Mouse (Mus musculus): ENCODE measurements around the gene Poglut1. TPM values are rescaled to one million over a fixed set of nuclear protein-coding genes. Genes with fewer than 3 reads are reported as not detected.

The Poglut1 gene
- 51.4 and 57.3 TPM in 2 replicates for polyA plus RNA-seq (2014; fragmentation: Nextera tagmentation; extraction: Ambion mirVana)

DNA sequence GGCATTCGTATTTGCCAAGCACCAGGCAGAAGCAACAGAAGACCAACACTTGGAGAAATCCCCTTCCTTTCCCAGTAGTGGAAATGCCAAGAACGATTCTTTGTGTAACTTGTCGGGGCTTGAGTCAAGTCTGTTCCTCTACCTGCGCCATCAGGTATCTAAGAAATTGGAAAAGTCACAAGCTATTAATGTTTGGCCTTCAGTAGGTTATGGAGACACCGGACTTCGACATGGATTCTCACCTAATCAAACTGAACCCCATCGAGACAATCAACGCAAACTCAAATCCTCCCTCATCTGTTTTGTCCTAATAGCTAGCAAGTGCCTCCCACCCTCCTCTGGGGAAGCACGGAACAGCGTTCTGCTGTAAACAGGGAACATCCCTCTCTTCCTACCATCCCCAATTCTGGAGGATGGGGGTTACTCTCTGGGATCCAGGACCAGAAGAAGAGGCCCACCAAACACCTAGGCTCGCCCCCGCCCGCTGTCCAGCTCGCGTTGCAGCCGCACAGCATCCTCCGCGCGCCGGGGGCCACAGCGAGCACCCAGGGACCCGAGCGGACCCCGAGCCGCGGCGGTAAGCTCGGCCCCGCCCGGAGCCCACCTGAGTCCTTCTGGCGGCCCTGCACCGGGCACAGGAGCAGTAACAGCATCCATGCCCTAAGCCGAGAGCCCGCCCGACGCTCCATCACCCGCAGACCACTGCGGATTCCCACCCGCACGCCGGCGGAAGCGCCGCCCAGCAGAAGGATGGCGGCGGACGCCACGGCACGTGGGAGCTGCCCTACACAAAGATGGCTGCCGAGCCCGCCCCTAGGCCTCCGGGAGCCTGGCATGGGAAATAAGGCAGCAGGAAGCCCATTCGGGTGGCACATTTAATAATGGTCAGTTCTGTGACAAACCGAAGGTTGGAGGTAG is at the start of gene Poglut1:
Poglut1 (minus strand) TSS at position 780 of the 918 bp plus-strand sequence.
- no peaks in the 10 kb centered on the region; the same call in none of the 2 replicates for H3K27me3 ChIP-seq (replicated peaks; ENCODE audit: control insufficient read depth, insufficient read depth, low read length)
- H3K9ac ChIP-seq (ENCODE audit: low read depth, low read length) = peak within 1 kb of the TSS; percentile 72
- H3K9me3 ChIP-seq (ENCODE audit: control insufficient read depth, low read length) = no peaks in the 10 kb centered on the region
- DNase-seq (ENCODE audit: low spot score) = peak; percentile 89
- ATAC-seq (ENCODE audit: low read depth) = peak; percentile 94
- H3K4me1 ChIP-seq (ENCODE audit: control insufficient read depth, insufficient read depth, low read length) = peaks cover 8% of the 10 kb centered on the region
- peak within 1 kb of the TSS; percentile 74 for H3K4me2 ChIP-seq (ENCODE audit: low read depth, low read length)
- H3K36me3 ChIP-seq (ENCODE audit: control insufficient read depth, insufficient read depth, low read length) = peaks cover 27% of the 10 kb centered on the region
- peak within 1 kb of the TSS; percentile 60 for H3K4me3 ChIP-seq (ENCODE audit: low read depth, low read length)
- 3% methylated on average over 38 of the region's 54 CpGs for WGBS
- H3K27ac ChIP-seq (replicated peaks; ENCODE audit: low read depth, low read length) = peak within 1 kb of the TSS; percentile 46; the same call in 1 of the 2 replicates

DNA sequence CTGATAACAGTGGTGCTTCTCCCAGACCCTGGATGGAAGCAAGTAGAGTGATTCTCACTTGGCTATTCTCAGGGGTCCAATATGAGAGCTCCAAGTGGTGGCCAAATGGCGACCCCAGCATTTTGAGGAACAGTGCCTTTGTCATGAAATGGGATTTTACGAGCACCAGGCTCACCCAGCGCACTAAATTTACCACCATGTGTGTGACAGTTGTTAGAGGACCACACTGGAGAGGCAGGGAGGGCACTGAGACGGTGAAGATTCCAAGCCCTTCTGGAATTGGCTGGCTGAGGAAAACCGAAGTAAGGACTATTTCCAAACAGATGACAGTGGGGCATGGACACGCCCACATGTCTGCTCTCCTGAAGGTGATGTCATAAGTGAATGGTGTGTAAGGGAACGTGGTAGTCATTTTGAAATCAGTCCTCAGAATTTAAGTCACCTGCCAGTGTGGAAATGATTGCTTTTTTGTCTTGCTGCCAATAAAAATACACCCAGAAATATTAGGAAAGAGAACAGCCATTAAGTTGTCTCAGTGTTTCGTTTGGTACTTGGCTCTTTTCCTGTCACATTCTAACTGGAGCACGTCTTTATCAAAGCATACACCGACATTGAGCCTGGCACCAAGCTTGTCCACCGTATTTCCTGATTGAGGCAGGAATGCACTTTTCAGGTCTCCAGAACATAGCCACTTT is 49.1 kb upstream of the Poglut1 start:
- no peaks in the 10 kb centered on the region for H3K27me3 ChIP-seq (replicated peaks; ENCODE audit: control insufficient read depth, insufficient read depth, low read length)

DNA sequence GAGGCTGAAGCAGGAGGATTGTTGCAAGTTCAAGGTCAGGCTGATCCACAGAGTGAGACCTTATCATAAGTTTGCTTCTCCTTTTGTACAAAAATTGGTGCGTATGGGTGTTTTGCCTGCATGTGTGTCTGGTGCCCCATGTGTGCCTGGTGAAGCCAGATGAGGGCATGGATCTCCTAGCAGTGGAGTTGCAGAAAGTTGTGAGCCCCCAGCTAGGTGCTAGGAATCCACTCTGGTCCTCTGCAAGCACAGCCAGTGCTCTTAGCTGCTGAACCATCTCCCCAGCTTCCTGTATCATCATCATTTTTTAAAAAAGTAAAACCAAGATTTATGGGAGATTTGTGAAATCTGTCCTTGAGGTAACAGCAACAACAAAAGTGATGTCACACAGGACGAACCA is 46.6 kb upstream of the Poglut1 start:
- H3K9me3 ChIP-seq (ENCODE audit: control insufficient read depth, low read length) = no peaks in the 10 kb centered on the region
- WGBS = 93% methylated on average over 2 of the region's 2 CpGs
- no peaks in the 10 kb centered on the region for H3K4me1 ChIP-seq (ENCODE audit: control insufficient read depth, insufficient read depth, low read length)
- no peak overlapping the region for H3K9ac ChIP-seq (ENCODE audit: low read depth, low read length)
- H3K4me2 ChIP-seq (ENCODE audit: low read depth, low read length) = no peak overlapping the region
- no peak overlapping the region for H3K27ac ChIP-seq (replicated peaks; ENCODE audit: low read depth, low read length)
- H3K36me3 ChIP-seq (ENCODE audit: control insufficient read depth, insufficient read depth, low read length) = peaks cover 34% of the 10 kb centered on the region
- H3K4me3 ChIP-seq (ENCODE audit: low read depth, low read length) = no peak overlapping the region
- H3K27me3 ChIP-seq (replicated peaks; ENCODE audit: control insufficient read depth, insufficient read depth, low read length) = no peaks in the 10 kb centered on the region
- DNase-seq (ENCODE audit: low spot score) = no peak
- no peak for ATAC-seq (ENCODE audit: low read depth)

More for the DNA sequence above, 49.1 kb upstream of the Poglut1 start:
- WGBS = 70% methylated on average over 11 of the region's 11 CpGs
- Histone ChIP-seq H3K9ac (ENCODE audit: low read depth, low read length) (no peak overlapping the region), H3K4me1 (ENCODE audit: control insufficient read depth, insufficient read depth, low read length) (no peaks in the 10 kb centered on the region), H3K36me3 (ENCODE audit: control insufficient read depth, insufficient read depth, low read length) (peaks cover 40% of the 10 kb centered on the region), H3K4me2 (ENCODE audit: low read depth, low read length) (no peak overlapping the region), H3K27ac (replicated peaks; ENCODE audit: low read depth, low read length) (no peak overlapping the region), H3K4me3 (ENCODE audit: low read depth, low read length) (no peak overlapping the region), H3K9me3 (ENCODE audit: control insufficient read depth, low read length) (no peaks in the 10 kb centered on the region)
- ATAC-seq (ENCODE audit: low read depth) (no peak), DNase-seq (ENCODE audit: low spot score) (no peak)

DNA sequence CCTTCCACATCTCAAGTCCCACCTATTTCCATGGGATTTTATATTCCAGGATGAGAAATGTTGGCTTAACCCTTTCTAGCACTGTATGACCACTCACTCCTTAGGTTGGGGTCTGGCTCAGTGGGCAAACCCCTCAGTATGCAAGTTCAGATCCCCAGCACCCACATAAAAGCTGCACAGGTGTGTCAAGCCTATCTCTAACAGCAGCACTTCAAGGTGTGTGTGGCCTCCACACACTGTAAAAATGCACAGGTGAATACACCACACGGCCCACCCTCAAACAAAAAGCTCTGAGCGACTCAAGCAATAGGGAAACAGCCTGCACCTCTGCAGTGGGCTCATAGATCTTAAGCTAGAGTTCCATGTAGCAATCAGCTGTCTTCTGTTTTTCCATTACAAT is 46.0 kb upstream of the Poglut1 start:
- 85% methylated on average over 2 of the region's 2 CpGs for WGBS
- H3K27ac ChIP-seq (replicated peaks; ENCODE audit: low read depth, low read length) = no peak overlapping the region

DNA sequence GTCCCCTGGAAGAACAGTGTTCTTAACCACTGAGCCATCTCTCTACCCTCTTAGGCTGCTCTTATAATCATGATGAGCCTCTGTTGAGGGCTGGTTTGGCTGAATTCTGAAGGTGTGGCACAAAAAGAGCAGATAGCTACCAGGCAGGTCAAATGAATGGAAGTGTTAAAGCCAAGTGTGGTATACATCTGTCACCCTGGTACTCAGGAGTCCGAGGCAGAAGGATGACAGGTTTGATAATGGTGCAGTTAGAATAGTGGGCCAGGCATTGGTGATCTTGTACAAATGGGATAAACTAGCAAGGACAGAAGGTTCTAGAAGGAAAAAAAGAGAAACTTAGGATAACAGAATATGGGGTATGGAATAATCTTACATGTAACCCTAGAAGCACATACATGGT is 44.4 kb upstream of the Poglut1 start:
- no peak overlapping the region for H3K4me2 ChIP-seq (ENCODE audit: low read depth, low read length)
- DNase-seq (ENCODE audit: low spot score) (no peak), ATAC-seq (ENCODE audit: low read depth) (no peak)
- H3K9me3 ChIP-seq (ENCODE audit: control insufficient read depth, low read length) = no peaks in the 10 kb centered on the region
- H3K4me3 ChIP-seq (ENCODE audit: low read depth, low read length) = no peak overlapping the region
- peaks cover 34% of the 10 kb centered on the region for H3K36me3 ChIP-seq (ENCODE audit: control insufficient read depth, insufficient read depth, low read length)
- H3K9ac ChIP-seq (ENCODE audit: low read depth, low read length) = no peak overlapping the region
- no peaks in the 10 kb centered on the region for H3K27me3 ChIP-seq (replicated peaks; ENCODE audit: control insufficient read depth, insufficient read depth, low read length)
- no peak overlapping the region for H3K27ac ChIP-seq (replicated peaks; ENCODE audit: low read depth, low read length)
- WGBS = 88% methylated on average over 1 of the region's 1 CpGs
- H3K4me1 ChIP-seq (ENCODE audit: control insufficient read depth, insufficient read depth, low read length) = no peaks in the 10 kb centered on the region

More for the DNA sequence above, 46.0 kb upstream of the Poglut1 start:
- Histone ChIP-seq H3K27me3 (replicated peaks; ENCODE audit: control insufficient read depth, insufficient read depth, low read length) (no peaks in the 10 kb centered on the region), H3K9ac (ENCODE audit: low read depth, low read length) (no peak overlapping the region), H3K9me3 (ENCODE audit: control insufficient read depth, low read length) (no peaks in the 10 kb centered on the region), H3K4me1 (ENCODE audit: control insufficient read depth, insufficient read depth, low read length) (no peaks in the 10 kb centered on the region), H3K4me2 (ENCODE audit: low read depth, low read length) (no peak overlapping the region), H3K4me3 (ENCODE audit: low read depth, low read length) (no peak overlapping the region), H3K36me3 (ENCODE audit: control insufficient read depth, insufficient read depth, low read length) (peaks cover 34% of the 10 kb centered on the region)
- no peak for DNase-seq (ENCODE audit: low spot score)
- no peak for ATAC-seq (ENCODE audit: low read depth)

- Histone ChIP-seq H3K36me3 (ENCODE audit: control insufficient read depth, insufficient read depth, low read length) (peaks cover 49% of the 10 kb centered on the region), H3K4me2 (ENCODE audit: low read depth, low read length) (no peak overlapping the region), H3K27me3 (replicated peaks; ENCODE audit: control insufficient read depth, insufficient read depth, low read length) (no peaks in the 10 kb centered on the region), H3K4me1 (ENCODE audit: control insufficient read depth, insufficient read depth, low read length) (no peaks in the 10 kb centered on the region), H3K27ac (replicated peaks; ENCODE audit: low read depth, low read length) (no peak overlapping the region), H3K4me3 (ENCODE audit: low read depth, low read length) (no peak overlapping the region), H3K9ac (ENCODE audit: low read depth, low read length) (no peak overlapping the region), H3K9me3 (ENCODE audit: control insufficient read depth, low read length) (no peaks in the 10 kb centered on the region)
- ATAC-seq (ENCODE audit: low read depth) = no peak
- no peak for DNase-seq (ENCODE audit: low spot score)
- WGBS = 92% methylated on average over 4 of the region's 4 CpGs
Measured at GRCm38 (mm10) chr16:38592946-38593345, 42.9 kb upstream of the Poglut1 start.

GRCm38 (mm10) chr16:38592026-38592678 is 42.1 kb upstream of the Poglut1 start:
- Histone ChIP-seq H3K36me3 (ENCODE audit: control insufficient read depth, insufficient read depth, low read length) (peaks cover 57% of the 10 kb centered on the region), H3K4me1 (ENCODE audit: control insufficient read depth, insufficient read depth, low read length) (no peaks in the 10 kb centered on the region), H3K9ac (ENCODE audit: low read depth, low read length) (no peak overlapping the region), H3K27me3 (replicated peaks; ENCODE audit: control insufficient read depth, insufficient read depth, low read length) (no peaks in the 10 kb centered on the region), H3K4me3 (ENCODE audit: low read depth, low read length) (no peak overlapping the region), H3K27ac (replicated peaks; ENCODE audit: low read depth, low read length) (no peak overlapping the region), H3K9me3 (ENCODE audit: control insufficient read depth, low read length) (no peaks in the 10 kb centered on the region), H3K4me2 (ENCODE audit: low read depth, low read length) (no peak overlapping the region)
- no peak for DNase-seq (ENCODE audit: low spot score)
- 90% methylated on average over 12 of the region's 12 CpGs for WGBS
- no peak for ATAC-seq (ENCODE audit: low read depth)

- WGBS = 77% methylated on average over 3 of the region's 3 CpGs
- Histone ChIP-seq H3K9me3 (ENCODE audit: control insufficient read depth, low read length) (no peaks in the 10 kb centered on the region), H3K9ac (ENCODE audit: low read depth, low read length) (no peak overlapping the region), H3K4me1 (ENCODE audit: control insufficient read depth, insufficient read depth, low read length) (no peaks in the 10 kb centered on the region), H3K27me3 (replicated peaks; ENCODE audit: control insufficient read depth, insufficient read depth, low read length) (no peaks in the 10 kb centered on the region), H3K27ac (replicated peaks; ENCODE audit: low read depth, low read length) (no peak overlapping the region), H3K4me3 (ENCODE audit: low read depth, low read length) (no peak overlapping the region), H3K4me2 (ENCODE audit: low read depth, low read length) (no peak overlapping the region), H3K36me3 (ENCODE audit: control insufficient read depth, insufficient read depth, low read length) (peaks cover 63% of the 10 kb centered on the region)
- DNase-seq (ENCODE audit: low spot score) = no peak
- no peak for ATAC-seq (ENCODE audit: low read depth)
Measured at GRCm38 (mm10) chr16:38591506-38591905, 41.4 kb upstream of the Poglut1 start.

Measured in embryonic facial prominence, embryonic 14.5 days (tissue).